ENCODE assay signal across 12 mouse cellular contexts in genomic region chr11:14182020-14182419, GRCm38 (mm10).
DNase-seq lines count a peak whose midpoint lies in the region; ATAC-seq and TF ChIP-seq lines count a peak whose summit lies in the region.
"Had no signal": no experiment of that assay in that cellular context is flagged by ENCODE, and none has a peak within 500 bp of the region (broad histone marks: within the 10 kb centered on the region; RNA-seq: fewer than 3 reads in every experiment).

No protein-coding gene starts in this region.

- H3K4me2 ChIP-seq in hindbrain, embryonic 12.5 days (replicated peaks) = no peak overlapping the region
- no peak overlapping the region for H3K4me2 ChIP-seq in neural tube, embryonic 13.5 days
- H3K4me2 ChIP-seq in kidney, embryonic 16.5 days (replicated peaks; ENCODE audit: low read depth, low read length) = no peak overlapping the region

- ATAC-seq in hindbrain, embryonic 12.5 days (ENCODE audit: low FRiP score) = peak; percentile 91
- peak; percentile 86 for ATAC-seq in neural tube, embryonic 13.5 days (ENCODE audit: low read depth)
- no peak for ATAC-seq in kidney, embryonic 16.5 days (ENCODE audit: low FRiP score, low TSS enrichment)

- DNase-seq in layer of hippocampus, adult 9-11 months = peak; percentile 32
- DNase-seq in layer of hippocampus, postnatal 25 days (ENCODE audit: extremely low spot score in 1 of 2, low spot score in 1 of 2) = no peak
- DNase-seq in brain, embryonic 14.5 days (ENCODE audit: low read depth) = peak; percentile 82
- DNase-seq in adrenal gland, adult (ENCODE audit: inconsistent age in 2 of 2, low spot score in 1 of 2) = no peak
- DNase-seq in spleen, postnatal 4 days (ENCODE audit: low spot score in 2 of 2) = no peak
- DNase-seq: adrenal gland, postnatal 36 days; cerebellum, postnatal 25 days; lung, postnatal 4 days had no signal

- WGBS in hindbrain, embryonic 12.5 days = 6% methylated on average over 1 of the region's 1 CpGs
- 9% methylated on average over 1 of the region's 1 CpGs for WGBS in neural tube, embryonic 13.5 days
- WGBS in kidney, embryonic 16.5 days = 40% methylated on average over 1 of the region's 1 CpGs

- H3K36me3 ChIP-seq in hindbrain, embryonic 12.5 days = no peaks in the 10 kb centered on the region
- no peaks in the 10 kb centered on the region for H3K36me3 ChIP-seq in neural tube, embryonic 13.5 days
- H3K36me3 ChIP-seq in kidney, embryonic 16.5 days (ENCODE audit: insufficient read depth, low read length) = no peaks in the 10 kb centered on the region

- no peaks in the 10 kb centered on the region for H3K9me3 ChIP-seq in hindbrain, embryonic 12.5 days (replicated peaks)
- no peaks in the 10 kb centered on the region for H3K9me3 ChIP-seq in neural tube, embryonic 13.5 days
- no peaks in the 10 kb centered on the region for H3K9me3 ChIP-seq in kidney, embryonic 16.5 days (ENCODE audit: low read length)

- TF ChIP-seq POLR2A in brain, embryonic 14.5 days (IDR thresholded peaks at IDR 0.05; ENCODE audit: borderline replicate concordance, extremely low read depth, insufficient read depth, insufficient read length, poor library complexity, severe bottlenecking) = no peak

- no peak for TF ChIP-seq CTCF in brain, embryonic 14.5 days (IDR thresholded peaks at IDR 0.05; ENCODE audit: borderline replicate concordance, extremely low read depth, insufficient read depth, insufficient read length)

- no peak overlapping the region for H3K9ac ChIP-seq in hindbrain, embryonic 12.5 days
- no peak overlapping the region for H3K9ac ChIP-seq in neural tube, embryonic 13.5 days
- H3K9ac ChIP-seq in kidney, embryonic 16.5 days (replicated peaks; ENCODE audit: low read length) = no peak overlapping the region

- H3K4me1 ChIP-seq in hindbrain, embryonic 12.5 days = peaks cover 5% of the 10 kb centered on the region; the same call in 1 of the 2 replicates
- peaks cover 11% of the 10 kb centered on the region for H3K4me1 ChIP-seq in neural tube, embryonic 13.5 days (replicated peaks)
- no peaks in the 10 kb centered on the region for H3K4me1 ChIP-seq in kidney, embryonic 16.5 days (ENCODE audit: insufficient read depth, low read length)

- H3K27ac ChIP-seq in hindbrain, embryonic 12.5 days = peak overlapping the region; percentile 58
- H3K27ac ChIP-seq in neural tube, embryonic 13.5 days (replicated peaks) = peak overlapping the region; percentile 62
- H3K27ac ChIP-seq in kidney, embryonic 16.5 days (ENCODE audit: low read length) = no peak overlapping the region
- H3K27ac ChIP-seq: kidney, postnatal 0 days had no signal

- H3K4me3 ChIP-seq in hindbrain, embryonic 12.5 days = no peak overlapping the region
- H3K4me3 ChIP-seq in neural tube, embryonic 13.5 days = no peak overlapping the region
- H3K4me3 ChIP-seq in kidney, embryonic 16.5 days (ENCODE audit: low read length) = no peak overlapping the region

- peaks cover 5% of the 10 kb centered on the region; the same call in 1 of the 2 replicates for H3K27me3 ChIP-seq in hindbrain, embryonic 12.5 days
- no peaks in the 10 kb centered on the region for H3K27me3 ChIP-seq in neural tube, embryonic 13.5 days
- H3K27me3 ChIP-seq in kidney, embryonic 16.5 days (ENCODE audit: insufficient read depth, low read length) = no peaks in the 10 kb centered on the region

Comparison
In these comparisons a context has a peak if more than half of its experiments do, and no peak if none do; other contexts are left out.
1. DNase-seq: peak in layer of hippocampus, adult 9-11 months (single experiment) and brain, embryonic 14.5 days (single experiment); none in layer of hippocampus, postnatal 25 days (0 of 2), adrenal gland, adult (0 of 2) and spleen, postnatal 4 days (0 of 2).